Mouse (Mus musculus): ENCODE measurements at regions not wholly inside any gene's neighbourhood (a gene's known extent, or its start where the extent isn't known, plus 50 kb on each side); places are given as distances from the start of the nearest gene placed in this dataset.

DNA sequence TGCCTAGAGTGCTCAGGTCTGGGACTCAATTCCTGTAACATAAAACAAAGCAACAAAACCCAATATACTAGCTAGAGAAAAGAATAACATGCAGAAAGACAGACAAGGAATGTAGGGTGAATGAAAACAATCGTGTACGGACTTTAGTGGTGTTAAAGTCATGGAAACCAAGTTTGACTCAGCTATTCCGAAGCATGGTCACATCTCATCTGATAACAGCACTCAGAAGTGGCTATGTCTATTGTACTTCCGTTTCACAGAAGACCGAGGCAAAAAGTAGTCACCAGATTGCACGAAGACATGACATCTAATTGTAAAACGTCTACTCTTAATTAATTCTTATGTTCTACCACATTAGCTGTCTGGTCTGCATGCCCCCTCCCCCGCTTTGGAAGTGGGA, 50.5 kb upstream of the Slc30a5 start:
- TF ChIP-seq CTCF (IDR thresholded peaks at IDR 0.05), result no peak
- TF ChIP-seq EP300 (IDR thresholded peaks at IDR 0.05), result no peak
